Mouse (Mus musculus): ENCODE results near the gene Zfand4. TPM values are rescaled to one million over a fixed set of nuclear protein-coding genes. Genes with fewer than 3 reads are reported as not detected.

Gene Zfand4
- 5.4 and 6.7 TPM in 2 replicates for polyA plus RNA-seq (2012; rRNA removed)

GRCm38 (mm10) chr6:116264018-116264651 is at the start of gene Zfand4:
Zfand4 (plus strand) TSS chr6:116264222.

GRCm38 (mm10) chr6:116337835-116338501 is 73.9 kb downstream of the Zfand4 start, which contains the start of gene March8:
March8 (plus strand) TSS chr6:116338024.

Other genes starting within 250 kb of the Zfand4 start
- 5.2 and 5.6 TPM in 2 replicates for gene Tmcc1, start 70.7 kb upstream of the Zfand4 start, polyA plus RNA-seq (2012; rRNA removed)
- gene Washc2, start 56.2 kb upstream of the Zfand4 start, polyA plus RNA-seq (2012; rRNA removed): 22.1 and 24.0 TPM in 2 replicates
- gene March8, start 73.8 kb downstream of the Zfand4 start, polyA plus RNA-seq (2012; rRNA removed): 51.5 and 57.2 TPM in 2 replicates
- 4.3 and 5.5 TPM in 2 replicates for gene Alox5, start 197.0 kb downstream of the Zfand4 start, polyA plus RNA-seq (2012; rRNA removed)
- gene Olfr211, start 224.9 kb downstream of the Zfand4 start, polyA plus RNA-seq (2012; rRNA removed): not detected in 2 replicates
- gene Olfr212, start 242.3 kb downstream of the Zfand4 start, polyA plus RNA-seq (2012; rRNA removed): not detected in 2 replicates